Comparison of ENCODE assay signal across 8 mouse cellular contexts in the genomic region with DNA sequence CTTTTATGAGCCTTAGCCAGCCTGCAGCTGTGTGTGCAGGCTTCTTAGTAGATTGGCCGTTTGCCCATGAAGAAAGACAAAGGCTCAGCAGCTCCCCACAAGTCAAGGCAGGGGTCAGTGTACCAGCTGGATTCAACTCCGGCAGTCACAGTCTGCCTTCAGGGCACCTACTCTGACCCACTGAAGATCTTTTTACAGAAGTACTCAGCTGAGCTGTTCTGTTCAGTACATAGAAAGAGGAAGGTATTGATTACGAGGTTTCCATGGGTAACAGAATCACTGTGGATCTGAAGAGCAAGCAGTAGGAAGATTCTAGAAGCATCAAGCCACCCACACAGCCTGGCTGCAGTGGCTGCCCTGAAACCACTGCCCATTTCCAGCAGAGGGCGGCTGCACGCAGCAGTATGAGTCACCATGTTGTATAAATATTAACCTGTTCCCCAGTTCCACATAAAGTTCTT.
DNase-seq lines count a peak whose midpoint lies in the region; ATAC-seq and TF ChIP-seq lines count a peak whose summit lies in the region.

No protein-coding gene starts in this region.

- H3K27me3 ChIP-seq in limb, embryonic 11.5 days (ENCODE audit: control insufficient read depth, insufficient read depth, low read length) = no peaks in the 10 kb centered on the region
- no peaks in the 10 kb centered on the region for H3K27me3 ChIP-seq in limb, embryonic 10.5 days (ENCODE audit: low read depth, poor library complexity, severe bottlenecking)
- H3K27me3 ChIP-seq in forebrain, embryonic 13.5 days = no peaks in the 10 kb centered on the region
- H3K27me3 ChIP-seq in midbrain, embryonic 12.5 days = no peaks in the 10 kb centered on the region

- H3K4me3 ChIP-seq in limb, embryonic 11.5 days (ENCODE audit: low read depth, low read length) = no peak overlapping the region
- no peak overlapping the region for H3K4me3 ChIP-seq in limb, embryonic 10.5 days
- H3K4me3 ChIP-seq in forebrain, embryonic 13.5 days = no peak overlapping the region
- H3K4me3 ChIP-seq in midbrain, embryonic 12.5 days = no peak overlapping the region

- H3K4me2 ChIP-seq in limb, embryonic 11.5 days (ENCODE audit: low read depth, severe bottlenecking) = no peak overlapping the region
- H3K4me2 ChIP-seq in forebrain, embryonic 13.5 days = no peak overlapping the region
- H3K4me2 ChIP-seq in midbrain, embryonic 12.5 days (replicated peaks) = no peak overlapping the region

- peak; percentile 55 for TF ChIP-seq CTCF in brain, embryonic 14.5 days (IDR thresholded peaks at IDR 0.05; ENCODE audit: borderline replicate concordance, extremely low read depth, insufficient read depth, insufficient read length)

- no peaks in the 10 kb centered on the region for H3K9me3 ChIP-seq in limb, embryonic 11.5 days (ENCODE audit: control insufficient read depth, low read length)
- no peaks in the 10 kb centered on the region for H3K9me3 ChIP-seq in limb, embryonic 10.5 days (replicated peaks)
- no peaks in the 10 kb centered on the region for H3K9me3 ChIP-seq in forebrain, embryonic 13.5 days (replicated peaks)
- no peaks in the 10 kb centered on the region for H3K9me3 ChIP-seq in midbrain, embryonic 12.5 days

- no peaks in the 10 kb centered on the region for H3K36me3 ChIP-seq in limb, embryonic 11.5 days (ENCODE audit: control insufficient read depth, insufficient read depth, low read length)
- peaks cover 7% of the 10 kb centered on the region for H3K36me3 ChIP-seq in limb, embryonic 10.5 days
- H3K36me3 ChIP-seq in forebrain, embryonic 13.5 days (ENCODE audit: poor library complexity, severe bottlenecking) = peaks cover 27% of the 10 kb centered on the region
- H3K36me3 ChIP-seq in midbrain, embryonic 12.5 days = peaks cover 29% of the 10 kb centered on the region; the same call in 1 of the 2 replicates

- 0 out of 2 replicates have a peak overlapping the region, but pooled peaks have one; percentile 2 for H3K27ac ChIP-seq in limb, embryonic 11.5 days (replicated peaks; ENCODE audit: low read depth, low read length)
- no peak overlapping the region for H3K27ac ChIP-seq in limb, embryonic 10.5 days
- peak overlapping the region; percentile 65 for H3K27ac ChIP-seq in forebrain, embryonic 13.5 days
- 0 out of 2 replicates have a peak overlapping the region, but pooled peaks have one; percentile 35 for H3K27ac ChIP-seq in midbrain, embryonic 12.5 days (replicated peaks)

- H3K4me1 ChIP-seq in limb, embryonic 11.5 days (ENCODE audit: control insufficient read depth, insufficient read depth, low read length) = no peaks in the 10 kb centered on the region
- no peaks in the 10 kb centered on the region for H3K4me1 ChIP-seq in limb, embryonic 10.5 days
- H3K4me1 ChIP-seq in forebrain, embryonic 13.5 days = peaks cover 11% of the 10 kb centered on the region; the same call in 1 of the 2 replicates
- peaks cover 8% of the 10 kb centered on the region; the same call in 1 of the 2 replicates for H3K4me1 ChIP-seq in midbrain, embryonic 12.5 days

- no peak for TF ChIP-seq POLR2A in brain, embryonic 14.5 days (IDR thresholded peaks at IDR 0.05; ENCODE audit: borderline replicate concordance, extremely low read depth, insufficient read depth, insufficient read length, poor library complexity, severe bottlenecking)

- DNase-seq in limb, embryonic 11.5 days (ENCODE audit: low spot score) = peak; percentile 26
- DNase-seq in limb, embryonic 10.5 days (ENCODE audit: low spot score) = no peak
- DNase-seq in brain, embryonic 14.5 days (ENCODE audit: low read depth) = peak; percentile 85
- peak; percentile 63 for DNase-seq in kidney, postnatal 10 days
- no peak for DNase-seq in natural killer cell, adult 2 months (ENCODE audit: low spot score in 2 of 2)

- WGBS in limb, embryonic 11.5 days = 56% methylated on average over 5 of the region's 5 CpGs
- 66% methylated on average over 5 of the region's 5 CpGs for WGBS in limb, embryonic 10.5 days
- 42% methylated on average over 5 of the region's 5 CpGs for WGBS in forebrain, embryonic 13.5 days
- 54% methylated on average over 5 of the region's 5 CpGs for WGBS in midbrain, embryonic 12.5 days

- H3K9ac ChIP-seq in limb, embryonic 11.5 days (ENCODE audit: low read length) = no peak overlapping the region
- no peak overlapping the region for H3K9ac ChIP-seq in forebrain, embryonic 13.5 days
- no peak overlapping the region for H3K9ac ChIP-seq in midbrain, embryonic 12.5 days (replicated peaks)

- ATAC-seq in limb, embryonic 11.5 days (ENCODE audit: insufficient number of reproducible peaks, low FRiP score, low TSS enrichment, low read depth) = peak; percentile 77
- ATAC-seq in forebrain, embryonic 13.5 days = peak; percentile 74
- peak; percentile 57 for ATAC-seq in midbrain, embryonic 12.5 days (ENCODE audit: low FRiP score, low read depth)
- no peak for ATAC-seq in megakaryocyte progenitor cell, adult 5-6 weeks (replicated peaks; ENCODE audit: poor library complexity)

Comparison
In these comparisons a context has a peak if more than half of its experiments do, and no peak if none do; other contexts are left out.
1. DNase-seq: peak in limb, embryonic 11.5 days (single experiment), brain, embryonic 14.5 days (single experiment) and kidney, postnatal 10 days (single experiment); none in limb, embryonic 10.5 days (single experiment) and natural killer cell, adult 2 months (0 of 2).